Mouse (Mus musculus): ENCODE results near the gene Ifitm6.

- TF ChIP-seq CTCF (IDR thresholded peaks at IDR 0.05; ENCODE audit: borderline replicate concordance, control insufficient read depth, extremely low read depth, insufficient read depth, low read length, poor library complexity) (no peak), POLR2A (IDR thresholded peaks at IDR 0.05; ENCODE audit: control insufficient read depth, extremely low read depth, insufficient read depth, low read length, poor library complexity) (no peak)
Observed at GRCm38 (mm10) chr7:141059929-141060328, 42.2 kb upstream of the Ifitm6 start.
